Mouse (Mus musculus) kidney, adult 2 months (tissue): Measurements from ENCODE around the gene Tcf12. TPM values are rescaled to one million over a fixed set of nuclear protein-coding genes. Genes with fewer than 3 reads are reported as not detected.
A peak's percentile ranks its signal among the peaks of the same experiment; 100 is the strongest.

Source experiments
- DNase-seq: peaks from one replicate; pipeline ENCODE4 v3.0.0; 2021
- H3K27ac ChIP-seq: fragments of 200-500 bp; 2 replicates; pipeline ENCODE4 v1.5.1; 2012; ENCODE audit warnings: low read depth, low read length, control low read depth, inconsistent platforms; ENCODE audit not compliant: insufficient read depth
- H3K27me3 ChIP-seq: fragments of 200-500 bp; replicated peaks from 2 replicates; pipeline ENCODE4 v1.6.1; 2012; ENCODE audit warnings: mild to moderate bottlenecking, moderate library complexity, low read length, inconsistent platforms; ENCODE audit not compliant: control insufficient read depth, insufficient read depth
- H3K36me3 ChIP-seq: fragments of 200-500 bp; 2 replicates; pipeline ENCODE4 v1.6.1; 2012; ENCODE audit warnings: mild to moderate bottlenecking, moderate library complexity, low read length, inconsistent platforms; ENCODE audit not compliant: control insufficient read depth, insufficient read depth
- H3K4me1 ChIP-seq: fragments of 200-500 bp; 2 replicates; pipeline ENCODE4 v1.6.1; 2011; ENCODE audit warnings: low read length; ENCODE audit not compliant: control insufficient read depth, insufficient read depth
- H3K4me3 ChIP-seq: fragments of 200-500 bp; 2 replicates; pipeline ENCODE4 v1.5.1; 2011; ENCODE audit warnings: mild to moderate bottlenecking, low read depth, low read length, control low read depth; ENCODE audit not compliant: insufficient read depth
- CTCF ChIP-seq: fragments of 200-500 bp; conservative IDR thresholded peaks from 2 replicates; pipeline ENCODE4 v1.5.1; 2011; ENCODE audit warnings: low read depth, mild to moderate bottlenecking, control low read depth, low read length, moderate library complexity, mixed read lengths; ENCODE audit not compliant: insufficient read depth, insufficient read length
- POLR2A ChIP-seq: fragments of 200-500 bp; IDR thresholded peaks from one replicate; pipeline ENCODE4 v1.6.1; 2011; ENCODE audit warnings: low read depth, low read length, control low read depth
- WGBS: fragments of 180-500 bp; shearing (Covaris S2); methylation state at CpG from one replicate; pipeline ENCODE4 v1.1.7; 2018; 5-methylcytosine and 5-hydroxymethylcytosine counted together
- polyA plus RNA-seq: library from polyadenylated mRNA; depleted of rRNA; stranded (reverse); fragments of >200 nt; gene quantifications from 2 replicates; pipeline ENCODE4 v1.2.3, GENCODE M21; 2012

The Tcf12 gene
- polyA plus RNA-seq, 1 experiment, result 50.0 TPM

- no peaks in the 10 kb centered on the region for H3K27me3 ChIP-seq
- no peak for DNase-seq
- H3K27ac ChIP-seq, result no peak overlapping the region
- 89% methylated on average over 7 of the region's 7 CpGs for WGBS
- H3K36me3 ChIP-seq, result no peaks in the 10 kb centered on the region
- no peaks in the 10 kb centered on the region for H3K4me1 ChIP-seq
- TF ChIP-seq POLR2A (no peak), CTCF (no peak)
- H3K4me3 ChIP-seq, result no peak overlapping the region
Observed at GRCm38 (mm10) chr9:71818453-71818852, 293.2 kb downstream of the Tcf12 start.

GRCm38 (mm10) chr9:71816121-71816520, 295.6 kb downstream of the Tcf12 start:
- DNase-seq, result no peak
- H3K27me3 ChIP-seq, result no peaks in the 10 kb centered on the region
- H3K4me1 ChIP-seq, result no peaks in the 10 kb centered on the region
- TF ChIP-seq CTCF, result no peak
- no peak for TF ChIP-seq POLR2A
- 55% methylated on average over 3 of the region's 3 CpGs for WGBS
- no peak overlapping the region for H3K4me3 ChIP-seq
- H3K27ac ChIP-seq, result no peak overlapping the region
- no peaks in the 10 kb centered on the region for H3K36me3 ChIP-seq

GRCm38 (mm10) chr9:71813565-71813964, 298.1 kb downstream of the Tcf12 start:
- H3K27ac ChIP-seq, result no peak overlapping the region
- H3K27me3 ChIP-seq, result no peaks in the 10 kb centered on the region
- DNase-seq, result no peak
- no peaks in the 10 kb centered on the region for H3K4me1 ChIP-seq
- 90% methylated on average over 3 of the region's 3 CpGs for whole genome bisulfite sequencing
- TF ChIP-seq CTCF (no peak), POLR2A (no peak)
- no peaks in the 10 kb centered on the region for H3K36me3 ChIP-seq
- H3K4me3 ChIP-seq, result no peak overlapping the region

- DNase-seq, result no peak
- H3K4me3 ChIP-seq, result no peak overlapping the region
- H3K36me3 ChIP-seq, result no peaks in the 10 kb centered on the region
- WGBS, result 81% methylated on average over 4 of the region's 4 CpGs
- no peak overlapping the region for H3K27ac ChIP-seq
- H3K4me1 ChIP-seq, result no peaks in the 10 kb centered on the region
- no peaks in the 10 kb centered on the region for H3K27me3 ChIP-seq
- TF ChIP-seq CTCF (no peak), POLR2A (no peak)
Observed at GRCm38 (mm10) chr9:71812914-71813313, 298.8 kb downstream of the Tcf12 start.

GRCm38 (mm10) chr9:71812402-71812801, 299.3 kb downstream of the Tcf12 start:
- Histone ChIP-seq H3K4me1 (no peaks in the 10 kb centered on the region), H3K27ac (no peak overlapping the region), H3K36me3 (no peaks in the 10 kb centered on the region), H3K27me3 (no peaks in the 10 kb centered on the region), H3K4me3 (no peak overlapping the region)
- TF ChIP-seq POLR2A (no peak), CTCF (peak; percentile 24; the same call in 1 of the 2 replicates)
- WGBS, result 43% methylated on average over 4 of the region's 4 CpGs
- DNase-seq, result no peak

GRCm38 (mm10) chr9:71811404-71811803, 300.3 kb downstream of the Tcf12 start:
- Histone ChIP-seq H3K36me3 (no peaks in the 10 kb centered on the region), H3K4me1 (no peaks in the 10 kb centered on the region), H3K4me3 (no peak overlapping the region), H3K27ac (no peak overlapping the region; the same call in 1 of the 2 replicates), H3K27me3 (no peaks in the 10 kb centered on the region)
- TF ChIP-seq CTCF, result no peak
- TF ChIP-seq POLR2A, result no peak
- DNase-seq, result peak; percentile 41
- 59% methylated on average over 5 of the region's 5 CpGs for WGBS

GRCm38 (mm10) chr9:71810723-71811122, 300.9 kb downstream of the Tcf12 start:
- Histone ChIP-seq H3K27me3 (no peaks in the 10 kb centered on the region), H3K36me3 (no peaks in the 10 kb centered on the region), H3K4me3 (no peak overlapping the region), H3K27ac (no peak overlapping the region), H3K4me1 (no peaks in the 10 kb centered on the region)
- DNase-seq, result no peak
- WGBS, result 82% methylated on average over 2 of the region's 2 CpGs
- TF ChIP-seq POLR2A (no peak), CTCF (no peak)
